Mouse (Mus musculus) ES-Bruce4 (cell line): Measurements from ENCODE around the gene Cdc42bpb.

Experiments
- CTCF ChIP-seq: IDR thresholded peaks from one replicate; pipeline ENCODE4 v1.8.1; 2011; ENCODE audit warnings: low read depth, low read length
- EP300 ChIP-seq: IDR thresholded peaks from 2 replicates; pipeline ENCODE4 v1.6.1; 2011; ENCODE audit warnings: low read depth, low read length; ENCODE audit not compliant: insufficient read depth
- POLR2A ChIP-seq: IDR thresholded peaks from one replicate; pipeline ENCODE4 v1.8.1; 2011; ENCODE audit warnings: low read length; ENCODE audit not compliant: insufficient read depth

- TF ChIP-seq CTCF (no peak), EP300 (no peak), POLR2A (no peak)
Measured at GRCm38 (mm10) chr12:111309931-111310330, 67.6 kb downstream of the Cdc42bpb start.
